Mouse (Mus musculus): Measurements from ENCODE around the gene Yipf6.
A peak's percentile ranks its signal among the peaks of the same experiment; 100 is the strongest.
"Not testable (repeated sequence)": the region's sequence is repeated elsewhere in the genome, so short reads cannot be mapped to it uniquely, and the experiment has no call there.

Yipf6 gene

GRCm38 (mm10) chrX:98936101-98936500, at the start of gene Yipf6:
Yipf6 (plus strand) TSS chrX:98936316.
- DNase-seq (ENCODE audit: low read depth, low spot score) = no peak

- peak; percentile 20 for DNase-seq (ENCODE audit: low read depth, low spot score)
Measured at GRCm38 (mm10) chrX:98890072-98890405, 46.1 kb upstream of the Yipf6 start.

GRCm38 (mm10) chrX:98890406-98891116, 45.6 kb upstream of the Yipf6 start, which contains the start of gene Ophn1:
Ophn1 (minus strand) TSS chrX:98891025.
- DNase-seq (ENCODE audit: low read depth, low spot score) = peak; percentile 52

- DNase-seq (ENCODE audit: low read depth, low spot score) = no peak
Measured at GRCm38 (mm10) chrX:98898307-98898706, 37.8 kb upstream of the Yipf6 start.

- no peak for DNase-seq (ENCODE audit: low read depth, low spot score)
Measured at GRCm38 (mm10) chrX:98904226-98904625, 31.9 kb upstream of the Yipf6 start.

GRCm38 (mm10) chrX:98908910-98909309, 27.2 kb upstream of the Yipf6 start:
- no peak for DNase-seq (ENCODE audit: low read depth, low spot score)

- DNase-seq (ENCODE audit: low read depth, low spot score) = peak; percentile 27
Measured at GRCm38 (mm10) chrX:98919423-98919822, 16.7 kb upstream of the Yipf6 start.

GRCm38 (mm10) chrX:98936707-98937554, 815 bp downstream of the Yipf6 start:
- peak; percentile 72 for DNase-seq (ENCODE audit: low read depth, low spot score)

GRCm38 (mm10) chrX:98937555-98938294, 1.6 kb downstream of the Yipf6 start:
- peak; percentile 88 for DNase-seq (ENCODE audit: low read depth, low spot score)

GRCm38 (mm10) chrX:98953941-98954340, 17.8 kb downstream of the Yipf6 start:
- DNase-seq (ENCODE audit: low read depth, low spot score) = peak; percentile 56

- DNase-seq (ENCODE audit: low read depth, low spot score) = no peak
Measured at GRCm38 (mm10) chrX:98958287-98958686, 22.2 kb downstream of the Yipf6 start.

- DNase-seq (ENCODE audit: low read depth, low spot score) = no peak
Measured at GRCm38 (mm10) chrX:98959050-98959449, 22.9 kb downstream of the Yipf6 start.

- DNase-seq (ENCODE audit: low read depth, low spot score) = no peak
Measured at GRCm38 (mm10) chrX:98963742-98964141, 27.6 kb downstream of the Yipf6 start.

- no peak for DNase-seq (ENCODE audit: low read depth, low spot score)
Measured at GRCm38 (mm10) chrX:98964513-98964912, 28.4 kb downstream of the Yipf6 start.

- not testable (repeated sequence) for DNase-seq (ENCODE audit: low read depth, low spot score)
Measured at GRCm38 (mm10) chrX:98986611-98987010, 50.5 kb downstream of the Yipf6 start.

- peak; percentile 49 for DNase-seq (ENCODE audit: low read depth, low spot score)
Measured at GRCm38 (mm10) chrX:98989574-98989973, 53.5 kb downstream of the Yipf6 start.

Data from ES-CJ7 (cell line).